Mouse (Mus musculus): ENCODE measurements around the gene Cntn3. TPM values are rescaled to one million over a fixed set of nuclear protein-coding genes. Genes with fewer than 3 reads are reported as not detected.

The Cntn3 gene
- polyA plus RNA-seq, 1 experiment = not detected

DNA sequence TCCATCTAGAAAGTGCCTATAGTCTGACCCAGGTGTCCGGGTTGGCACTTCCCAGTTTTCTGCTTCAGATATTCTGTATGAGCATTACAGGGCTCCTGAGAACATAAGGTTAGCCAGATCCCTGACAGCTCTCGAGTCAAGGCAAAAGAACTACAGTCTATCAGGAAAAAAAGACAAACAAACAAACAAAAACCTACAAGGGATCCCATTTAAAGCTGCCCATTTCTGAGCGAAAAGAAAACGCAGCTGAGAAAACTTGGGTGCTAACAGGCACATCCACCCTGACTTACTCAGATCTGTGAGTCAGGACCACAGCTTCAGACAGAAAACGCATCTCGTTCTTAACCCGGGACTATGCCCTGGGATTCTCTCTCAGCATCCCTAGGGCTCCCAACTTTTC lies 9.5 kb downstream of the Cntn3 start:
- Histone ChIP-seq H3K4me3 (ENCODE audit: insufficient read depth, low read length) (no peak overlapping the region), H3K4me1 (ENCODE audit: control insufficient read depth, insufficient read depth, low read length) (no peaks in the 10 kb centered on the region), H3K27ac (ENCODE audit: insufficient read depth, low read length) (no peak overlapping the region)
- TF ChIP-seq POLR2A (IDR thresholded peaks at IDR 0.05; ENCODE audit: low read depth, low read length) = no peak
- no peak for TF ChIP-seq CTCF (IDR thresholded peaks at IDR 0.05; ENCODE audit: borderline replicate concordance, insufficient read depth, low read length)

DNA sequence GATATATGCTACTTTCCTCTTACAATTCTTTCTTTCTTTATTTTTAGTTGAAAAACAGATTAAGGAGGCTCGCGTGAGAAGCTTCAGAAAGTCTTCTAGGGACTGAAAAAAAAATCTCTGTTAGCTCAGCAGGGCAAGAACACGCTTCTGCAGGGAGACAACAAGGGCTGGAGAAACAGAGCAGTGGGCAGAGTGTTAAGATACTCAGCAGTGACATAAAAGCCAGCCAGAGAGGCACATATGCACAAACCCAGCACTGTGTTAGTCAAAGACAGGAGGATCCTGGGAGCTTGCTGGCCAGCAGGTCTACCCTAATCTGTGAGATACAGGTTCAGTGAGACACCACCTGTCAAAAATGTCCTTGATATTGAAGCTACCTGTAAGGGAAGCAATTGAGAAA lies 15.4 kb downstream of the Cntn3 start:
- Histone ChIP-seq H3K27ac (ENCODE audit: insufficient read depth, low read length) (no peak overlapping the region), H3K4me1 (ENCODE audit: control insufficient read depth, insufficient read depth, low read length) (no peaks in the 10 kb centered on the region), H3K4me3 (ENCODE audit: insufficient read depth, low read length) (no peak overlapping the region)
- TF ChIP-seq CTCF (IDR thresholded peaks at IDR 0.05; ENCODE audit: borderline replicate concordance, insufficient read depth, low read length) = no peak
- TF ChIP-seq POLR2A (IDR thresholded peaks at IDR 0.05; ENCODE audit: low read depth, low read length) = no peak

GRCm38 (mm10) chr6:102556497-102556896 lies 16.4 kb downstream of the Cntn3 start:
- H3K27ac ChIP-seq (ENCODE audit: insufficient read depth, low read length) = no peak overlapping the region
- no peaks in the 10 kb centered on the region for H3K4me1 ChIP-seq (ENCODE audit: control insufficient read depth, insufficient read depth, low read length)
- TF ChIP-seq CTCF (IDR thresholded peaks at IDR 0.05; ENCODE audit: borderline replicate concordance, insufficient read depth, low read length) (no peak), POLR2A (IDR thresholded peaks at IDR 0.05; ENCODE audit: low read depth, low read length) (no peak)
- no peak overlapping the region for H3K4me3 ChIP-seq (ENCODE audit: insufficient read depth, low read length)

GRCm38 (mm10) chr6:102555814-102556437 lies 17.0 kb downstream of the Cntn3 start:
- no peak overlapping the region for H3K4me3 ChIP-seq (ENCODE audit: insufficient read depth, low read length)
- no peak for TF ChIP-seq POLR2A (IDR thresholded peaks at IDR 0.05; ENCODE audit: low read depth, low read length)
- no peak for TF ChIP-seq CTCF (IDR thresholded peaks at IDR 0.05; ENCODE audit: borderline replicate concordance, insufficient read depth, low read length)
- H3K4me1 ChIP-seq (ENCODE audit: control insufficient read depth, insufficient read depth, low read length) = no peaks in the 10 kb centered on the region
- no peak overlapping the region for H3K27ac ChIP-seq (ENCODE audit: insufficient read depth, low read length)

- no peak overlapping the region for H3K4me3 ChIP-seq (ENCODE audit: insufficient read depth, low read length)
- no peak overlapping the region for H3K27ac ChIP-seq (ENCODE audit: insufficient read depth, low read length)
- TF ChIP-seq CTCF (IDR thresholded peaks at IDR 0.05; ENCODE audit: borderline replicate concordance, insufficient read depth, low read length) = no peak
- no peak for TF ChIP-seq POLR2A (IDR thresholded peaks at IDR 0.05; ENCODE audit: low read depth, low read length)
- H3K4me1 ChIP-seq (ENCODE audit: control insufficient read depth, insufficient read depth, low read length) = no peaks in the 10 kb centered on the region
Observed at GRCm38 (mm10) chr6:102555067-102555657, 17.7 kb downstream of the Cntn3 start.

- H3K27ac ChIP-seq (ENCODE audit: insufficient read depth, low read length) = no peak overlapping the region
- TF ChIP-seq CTCF (IDR thresholded peaks at IDR 0.05; ENCODE audit: borderline replicate concordance, insufficient read depth, low read length) = no peak
- TF ChIP-seq POLR2A (IDR thresholded peaks at IDR 0.05; ENCODE audit: low read depth, low read length) = no peak
- H3K4me1 ChIP-seq (ENCODE audit: control insufficient read depth, insufficient read depth, low read length) = no peaks in the 10 kb centered on the region
- no peak overlapping the region for H3K4me3 ChIP-seq (ENCODE audit: insufficient read depth, low read length)
Observed at GRCm38 (mm10) chr6:102541633-102542412, 31.1 kb downstream of the Cntn3 start.

GRCm38 (mm10) chr6:102535599-102535998 lies 37.3 kb downstream of the Cntn3 start:
- no peak for TF ChIP-seq POLR2A (IDR thresholded peaks at IDR 0.05; ENCODE audit: low read depth, low read length)
- no peak overlapping the region for H3K4me3 ChIP-seq (ENCODE audit: insufficient read depth, low read length)
- no peaks in the 10 kb centered on the region for H3K4me1 ChIP-seq (ENCODE audit: control insufficient read depth, insufficient read depth, low read length)
- no peak overlapping the region for H3K27ac ChIP-seq (ENCODE audit: insufficient read depth, low read length)

DNA sequence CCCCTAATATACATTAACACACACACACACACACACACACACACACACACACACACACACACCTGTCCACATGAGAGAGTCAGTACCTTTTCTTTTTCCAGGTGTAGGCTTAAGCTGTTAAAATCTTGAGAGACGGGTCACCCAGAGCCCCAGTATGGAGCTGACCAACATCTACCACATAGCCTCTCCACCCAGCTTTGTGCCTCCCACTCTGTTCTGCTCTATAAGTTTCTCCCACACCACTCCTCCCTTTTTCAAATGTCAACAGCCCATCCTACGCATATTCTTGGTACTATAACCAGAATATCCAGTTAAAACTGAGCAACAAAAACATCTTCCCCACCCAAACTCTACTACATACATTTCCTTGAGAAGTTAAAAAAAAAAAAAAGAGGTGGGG lies 49.9 kb downstream of the Cntn3 start:
- no peaks in the 10 kb centered on the region for H3K4me1 ChIP-seq (ENCODE audit: control insufficient read depth, insufficient read depth, low read length)
- no peak overlapping the region for H3K4me3 ChIP-seq (ENCODE audit: insufficient read depth, low read length)
- no peak overlapping the region for H3K27ac ChIP-seq (ENCODE audit: insufficient read depth, low read length)
- no peak for TF ChIP-seq POLR2A (IDR thresholded peaks at IDR 0.05; ENCODE audit: low read depth, low read length)
- TF ChIP-seq CTCF (IDR thresholded peaks at IDR 0.05; ENCODE audit: borderline replicate concordance, insufficient read depth, low read length) = no peak

DNA sequence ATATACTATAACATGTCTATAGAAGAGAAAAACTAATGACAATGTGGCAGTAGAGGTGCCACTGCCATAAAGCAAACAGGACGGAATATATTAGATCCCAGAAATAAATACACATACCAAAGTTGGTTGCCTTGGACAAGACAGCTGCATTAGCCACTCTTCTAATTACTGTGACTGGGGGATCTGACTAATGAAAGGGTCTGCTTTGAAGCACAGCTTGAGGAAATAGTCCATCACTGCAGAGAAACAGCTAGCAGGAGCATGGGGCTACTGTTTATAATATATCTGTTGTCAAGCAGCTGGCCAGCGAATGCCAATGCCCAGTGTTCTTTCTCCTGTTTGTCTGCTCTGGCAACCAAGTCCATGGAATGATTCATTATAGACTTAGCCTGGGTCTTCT lies 51.9 kb downstream of the Cntn3 start:
- no peaks in the 10 kb centered on the region for H3K4me1 ChIP-seq (ENCODE audit: control insufficient read depth, insufficient read depth, low read length)
- no peak overlapping the region for H3K4me3 ChIP-seq (ENCODE audit: insufficient read depth, low read length)
- TF ChIP-seq CTCF (IDR thresholded peaks at IDR 0.05; ENCODE audit: borderline replicate concordance, insufficient read depth, low read length) (no peak), POLR2A (IDR thresholded peaks at IDR 0.05; ENCODE audit: low read depth, low read length) (no peak)
- H3K27ac ChIP-seq (ENCODE audit: insufficient read depth, low read length) = no peak overlapping the region

- no peak overlapping the region for H3K27ac ChIP-seq (ENCODE audit: insufficient read depth, low read length)
- H3K4me3 ChIP-seq (ENCODE audit: insufficient read depth, low read length) = no peak overlapping the region
- no peak for TF ChIP-seq CTCF (IDR thresholded peaks at IDR 0.05; ENCODE audit: borderline replicate concordance, insufficient read depth, low read length)
- no peak for TF ChIP-seq POLR2A (IDR thresholded peaks at IDR 0.05; ENCODE audit: low read depth, low read length)
- H3K4me1 ChIP-seq (ENCODE audit: control insufficient read depth, insufficient read depth, low read length) = no peaks in the 10 kb centered on the region
Observed at GRCm38 (mm10) chr6:102515231-102515630, 57.7 kb downstream of the Cntn3 start.
